Mouse (Mus musculus) cerebellum, postnatal 4 days (tissue): ENCODE measurements at regions not wholly inside any gene's neighbourhood (a gene's known extent, or its start where the extent isn't known, plus 50 kb on each side); places are given as distances from the start of the nearest gene placed in this dataset.

Experiments
- DNase-seq, 2 experiments: peaks; one replicate each; pipeline ENCODE4 v3.0.0; 2022; ENCODE audit warnings: low spot score in 2 of 2, mixed read lengths in 1 of 2

DNA sequence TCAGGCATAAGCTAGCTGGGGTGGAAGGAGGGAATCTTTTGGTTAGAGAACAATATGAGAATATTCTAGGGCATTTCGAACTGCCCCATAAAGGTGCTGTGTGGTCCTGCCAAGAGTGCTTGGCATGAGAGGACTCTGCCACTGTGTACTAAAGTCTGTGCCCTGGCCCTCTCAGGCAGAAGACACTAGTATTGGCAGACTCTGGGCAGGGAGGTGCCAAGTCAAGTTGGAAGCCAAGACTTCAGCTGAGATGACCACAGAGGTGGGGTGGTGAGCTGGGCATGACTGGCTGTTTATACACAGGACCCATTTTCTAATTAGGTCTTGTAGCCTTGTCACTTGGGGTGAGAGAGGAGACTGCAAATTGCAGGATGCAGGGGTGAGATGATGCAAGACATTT lies 104.4 kb upstream of the Glra1 start:
- DNase-seq, result peak; percentile 27 to 70

DNA sequence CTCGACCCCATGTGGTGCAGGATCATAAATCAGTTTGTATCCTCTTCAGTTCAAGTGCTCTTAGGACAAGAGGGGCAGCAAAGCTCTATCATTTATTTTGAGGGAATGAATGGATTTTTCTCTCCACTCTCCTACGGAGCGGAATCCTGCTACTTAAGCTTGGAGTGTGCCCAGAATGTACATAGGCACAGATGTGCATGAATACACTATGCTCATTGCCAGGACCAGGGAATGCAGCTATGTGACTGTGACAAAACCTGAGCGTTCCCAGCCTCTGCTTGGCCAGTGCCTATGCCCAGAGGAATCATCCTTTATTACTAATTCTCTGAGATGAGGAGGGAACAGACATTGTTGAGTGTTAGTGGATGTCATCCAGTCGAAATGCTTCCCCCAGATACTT lies 99.5 kb upstream of the Glra1 start:
- DNase-seq, result no peak

DNA sequence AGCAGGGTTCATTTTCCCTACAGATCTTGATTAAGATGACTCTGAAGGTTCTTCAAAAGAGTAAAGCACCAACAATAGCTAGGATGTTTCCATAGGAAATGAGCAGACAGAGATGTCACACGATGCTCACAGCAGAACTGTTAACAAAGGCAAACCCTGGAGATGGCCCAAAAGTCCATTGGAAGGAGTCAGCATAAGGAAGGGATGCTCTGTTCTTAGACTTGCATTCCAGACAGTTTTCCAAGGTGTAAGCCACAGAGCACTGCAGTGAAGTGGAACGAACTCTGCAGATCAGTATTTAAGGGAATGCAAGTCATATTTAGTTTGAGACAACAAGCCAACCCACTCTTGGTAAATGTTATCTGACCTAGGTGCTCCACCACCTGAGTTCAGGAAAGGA lies 93.9 kb upstream of the Glra1 start:
- DNase-seq, result no peak

DNA sequence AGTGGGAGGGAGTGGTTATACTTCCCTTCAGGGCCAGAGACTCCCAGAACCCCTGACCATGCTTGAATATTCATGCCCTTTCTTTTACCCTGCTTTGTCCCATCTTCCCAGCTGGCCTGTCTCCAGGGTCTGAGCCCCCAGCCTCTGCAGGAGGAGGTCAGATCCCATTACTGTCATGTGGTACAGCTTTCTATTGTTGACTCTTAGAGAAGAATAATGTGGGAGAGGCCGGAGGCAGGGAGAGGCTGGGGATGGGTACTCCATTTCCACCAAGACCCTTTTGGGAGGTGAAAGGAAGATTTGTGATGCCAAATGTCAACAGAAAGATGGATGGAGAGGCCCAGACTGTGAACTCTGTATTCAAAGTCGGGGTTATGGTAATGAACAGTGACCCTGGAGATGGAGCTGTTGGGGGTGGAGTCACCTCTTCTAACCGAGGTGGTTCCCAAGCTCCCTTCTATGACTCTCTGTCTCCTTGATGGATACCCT lies 77.1 kb upstream of the Glra1 start:
- DNase-seq, result no peak

DNA sequence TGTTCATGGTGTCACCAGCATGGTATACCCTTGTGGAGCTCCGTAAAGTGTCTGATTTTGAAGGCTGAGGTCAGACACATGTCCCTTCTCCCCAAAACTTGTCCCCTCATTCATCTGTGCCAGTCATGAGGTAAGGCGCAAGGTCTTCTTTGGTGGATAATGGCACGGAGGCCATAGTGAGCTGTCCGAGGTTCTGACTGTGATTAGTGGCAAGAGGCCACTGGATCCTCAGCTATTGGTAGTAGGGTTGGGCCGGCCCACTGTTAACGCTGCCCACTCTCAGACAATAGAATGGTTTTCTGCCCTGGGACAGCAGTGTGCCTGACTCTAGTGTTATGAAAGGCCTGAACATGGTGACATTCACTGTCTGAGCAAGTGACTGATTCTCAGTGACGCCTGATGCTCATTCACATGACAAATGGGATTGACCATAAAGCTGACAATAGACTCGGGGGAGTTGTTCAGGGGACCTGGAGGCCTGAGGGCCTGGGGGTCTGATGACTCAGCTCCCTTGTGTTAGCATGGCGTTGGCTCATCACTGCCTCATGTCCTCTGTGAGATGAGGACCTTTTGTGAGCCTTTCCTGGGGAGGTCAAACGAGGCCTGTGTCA lies 74.5 kb upstream of the Glra1 start:
- DNase-seq, result no peak

DNA sequence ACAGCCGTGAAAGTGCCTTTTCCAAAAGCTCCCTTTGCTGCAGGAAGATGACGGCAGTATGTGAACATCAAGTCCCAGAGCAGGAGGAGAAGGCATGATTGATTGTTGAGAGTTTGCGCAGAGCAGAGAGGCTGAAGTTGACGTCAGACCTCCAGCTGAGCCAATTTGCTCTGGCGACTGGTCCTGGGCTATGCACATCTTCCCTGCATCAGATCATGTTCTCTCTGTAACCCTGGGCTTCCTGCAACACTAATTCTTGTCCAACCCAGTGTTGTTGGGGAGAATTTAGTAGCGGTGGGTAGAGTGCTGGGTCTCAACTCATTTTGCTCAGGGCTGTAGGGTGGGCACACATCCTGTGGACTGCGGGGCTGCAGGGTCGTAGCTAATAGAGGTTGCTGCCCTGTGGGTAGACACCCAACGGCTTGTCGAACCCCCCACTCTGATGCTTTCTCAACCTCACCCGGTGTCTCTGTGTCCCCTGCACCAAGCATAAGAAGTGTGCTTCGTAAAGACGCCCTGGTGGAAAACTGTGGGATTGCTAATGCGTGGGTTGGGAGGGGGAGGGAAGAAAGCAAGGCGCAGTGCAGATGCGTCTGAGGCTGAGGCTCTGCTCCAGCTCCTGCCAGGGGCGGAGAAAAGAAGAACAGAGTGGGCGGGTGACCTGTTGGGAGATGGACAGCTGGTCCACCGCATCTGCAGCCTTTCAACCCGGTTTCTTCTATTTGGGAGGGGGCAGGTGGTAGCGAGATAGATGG lies 73.4 kb upstream of the Glra1 start:
- no peak for DNase-seq

DNA sequence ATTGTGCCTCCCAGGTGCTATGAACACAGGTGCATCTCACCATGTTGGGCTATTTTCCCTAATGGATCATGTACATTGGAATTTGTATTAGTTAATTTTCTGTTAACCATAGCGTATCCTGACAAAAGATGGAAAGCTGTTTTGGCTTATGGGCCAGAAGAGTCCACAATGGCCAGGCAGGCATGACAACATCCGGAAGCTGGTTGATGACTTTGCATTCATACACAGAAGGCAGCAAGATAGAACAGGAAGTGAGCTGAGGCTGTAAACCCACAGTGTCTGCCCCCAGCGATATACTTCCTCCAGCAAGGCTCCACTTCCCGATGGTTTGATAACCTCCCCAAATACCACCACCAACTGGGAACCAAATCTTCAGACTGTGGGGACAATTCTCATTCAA lies 55.1 kb upstream of the Glra1 start:
- no peak for DNase-seq

DNA sequence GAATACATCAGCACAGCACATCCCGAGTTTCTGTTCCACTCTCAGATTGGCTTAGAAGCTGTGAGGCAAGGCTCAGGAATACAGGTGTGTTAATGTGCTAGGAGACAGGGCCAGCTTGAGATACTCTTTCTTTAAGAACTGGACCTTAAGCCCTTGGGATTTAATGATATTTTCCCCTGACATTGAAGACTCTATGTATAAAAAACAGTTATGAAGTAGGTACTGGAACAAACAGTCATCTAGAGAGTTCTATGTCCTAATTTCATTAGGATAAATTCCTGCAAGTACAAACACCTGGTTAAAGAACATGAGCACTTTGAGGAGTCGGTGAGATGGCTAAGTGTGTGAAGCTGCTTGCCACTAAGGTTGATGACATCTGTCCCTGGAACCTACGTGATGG lies 54.3 kb upstream of the Glra1 start:
- DNase-seq, result no peak
